Mouse (Mus musculus) heart, postnatal 0 days (tissue): ENCODE results near the gene Ppp1r15a. TPM values are rescaled to one million over a fixed set of nuclear protein-coding genes. Genes with fewer than 3 reads are reported as not detected.

Source experiments
- ATAC-seq: fragments of 200-750 bp; cut with Nextera tagmentation; 2 replicates; pipeline ENCODE4 v1.8.0; 2017; ENCODE audit warnings: low read depth, moderate number of reproducible peaks, moderate library complexity; ENCODE audit not compliant: insufficient read depth
- DNase-seq: peaks from one replicate; pipeline ENCODE4 v3.0.0-alpha.2; 2016; ENCODE audit warnings: low spot score
- H3K27ac ChIP-seq: fragments of 300-500 bp; sonication (generic); 2 replicates; pipeline ENCODE4 v1.5.1; 2014; ENCODE audit warnings: low read depth, mild to moderate bottlenecking
- H3K27me3 ChIP-seq: fragments of 300-500 bp; sonication (generic); 2 replicates; pipeline ENCODE4 v1.6.1; 2014; ENCODE audit warnings: low read length, mixed read lengths; ENCODE audit not compliant: control insufficient read depth, insufficient read depth
- H3K36me3 ChIP-seq: fragments of 300-500 bp; sonication (generic); replicated peaks from 2 replicates; pipeline ENCODE4 v1.6.1; 2014; ENCODE audit warnings: low read length, mixed read lengths; ENCODE audit not compliant: control insufficient read depth, insufficient read depth
- H3K4me1 ChIP-seq: fragments of 300-500 bp; sonication (generic); 2 replicates; pipeline ENCODE4 v1.6.1; 2014; ENCODE audit warnings: antibody characterized with exemption; ENCODE audit not compliant: control insufficient read depth, insufficient read depth
- H3K4me2 ChIP-seq: fragments of 300-500 bp; sonication (generic); 2 replicates; pipeline ENCODE4 v1.6.1; 2014; ENCODE audit warnings: low read depth, mild to moderate bottlenecking, low read length, moderate library complexity
- H3K4me3 ChIP-seq: fragments of 300-500 bp; sonication (generic); 2 replicates; pipeline ENCODE4 v1.5.1; 2014; ENCODE audit warnings: low read depth, low read length
- H3K9ac ChIP-seq: fragments of 300-500 bp; sonication (generic); replicated peaks from 2 replicates; pipeline ENCODE4 v1.6.1; 2014; ENCODE audit warnings: low read depth, low read length, mixed read lengths
- H3K9me3 ChIP-seq: fragments of 300-500 bp; sonication (generic); replicated peaks from 2 replicates; pipeline ENCODE4 v1.6.1; 2016; ENCODE audit warnings: low read length; ENCODE audit not compliant: control insufficient read depth
- CTCF ChIP-seq: IDR thresholded peaks from 2 replicates; pipeline ENCODE4 v1.5.1; 2016; ENCODE audit warnings: antibody characterized with exemption, control low read depth, low read depth
- EP300 ChIP-seq: IDR thresholded peaks from 2 replicates; pipeline ENCODE4 v1.6.1; 2016; ENCODE audit warnings: antibody characterized with exemption, low read depth
- WGBS: fragments of 180-500 bp; shearing (Covaris S2); extraction: QIAGEN DNeasy Blood & Tissue Kit; methylation state at CpG from one replicate; pipeline ENCODE4 v1.1.7; 2014; 5-methylcytosine and 5-hydroxymethylcytosine counted together
- polyA plus RNA-seq: library from polyadenylated mRNA; unstranded; fragments of >200 nt; fragmentation: Nextera tagmentation; extraction: Ambion mirVana; gene quantifications from 2 replicates; pipeline ENCODE4 v1.2.1, GENCODE M21; 2015
- total RNA-seq: library from RNA; depleted of rRNA; stranded (reverse); fragments of >200 nt; gene quantifications from 2 replicates; pipeline ENCODE4 v1.2.3, GENCODE M21; 2014; ENCODE audit warnings: low replicate concordance

Gene Ppp1r15a
- total and polyA plus RNA-seq, 2 experiments from 2014 or later: 10.6 to 22.8 TPM

DNA sequence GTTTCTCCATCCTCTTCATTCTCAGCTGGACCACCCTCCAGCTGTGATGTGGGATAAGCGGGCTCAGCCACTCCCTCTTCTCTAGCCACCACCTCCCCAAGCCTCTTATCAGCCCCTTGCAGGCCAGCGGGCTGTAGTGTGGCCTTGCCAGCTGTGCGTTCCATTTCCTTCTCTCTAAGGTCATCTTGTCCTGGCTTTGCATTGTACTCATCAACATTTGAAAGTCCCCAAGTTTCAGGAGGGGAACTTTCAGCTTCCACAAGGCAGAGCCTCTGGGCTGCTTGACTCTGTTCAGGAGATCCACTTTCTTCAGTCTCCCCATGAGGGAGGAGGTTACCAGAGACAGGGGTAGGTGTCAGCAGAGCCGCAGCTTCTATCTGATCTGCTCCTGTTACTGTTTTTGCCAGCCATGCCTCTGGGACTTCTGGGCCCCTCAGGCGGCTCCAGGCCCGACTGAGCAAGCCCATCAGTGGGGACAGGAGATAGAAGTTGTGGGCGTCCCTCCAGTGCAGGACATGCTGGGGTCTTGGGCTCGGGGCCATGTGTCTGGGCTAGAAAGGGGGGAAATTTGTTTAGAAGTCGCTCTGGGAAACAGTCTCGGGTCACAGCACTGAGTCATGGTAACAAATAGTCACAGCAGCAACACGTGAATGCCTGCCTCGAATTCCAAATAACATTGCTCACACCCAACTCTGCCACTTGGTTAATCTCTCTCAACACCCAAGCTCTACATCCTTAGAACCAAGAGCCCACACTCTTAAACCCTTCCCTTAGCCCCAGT lies 1.0 kb downstream of the Ppp1r15a start:
- Histone ChIP-seq H3K9me3 (no peaks in the 10 kb centered on the region), H3K4me2 (peak overlapping the region; percentile 74), H3K9ac (peak overlapping the region; percentile 85), H3K27ac (peak overlapping the region; percentile 97), H3K4me1 (peaks cover 36% of the 10 kb centered on the region), H3K36me3 (peaks cover 12% of the 10 kb centered on the region; the same call in 1 of the 2 replicates), H3K27me3 (no peaks in the 10 kb centered on the region), H3K4me3 (peak overlapping the region; percentile 76)
- ATAC-seq (peak; percentile 24), DNase-seq (peak; percentile 83)
- no peak for TF ChIP-seq CTCF
- no peak for TF ChIP-seq EP300
- WGBS: 4% methylated on average over 12 of the region's 12 CpGs

DNA sequence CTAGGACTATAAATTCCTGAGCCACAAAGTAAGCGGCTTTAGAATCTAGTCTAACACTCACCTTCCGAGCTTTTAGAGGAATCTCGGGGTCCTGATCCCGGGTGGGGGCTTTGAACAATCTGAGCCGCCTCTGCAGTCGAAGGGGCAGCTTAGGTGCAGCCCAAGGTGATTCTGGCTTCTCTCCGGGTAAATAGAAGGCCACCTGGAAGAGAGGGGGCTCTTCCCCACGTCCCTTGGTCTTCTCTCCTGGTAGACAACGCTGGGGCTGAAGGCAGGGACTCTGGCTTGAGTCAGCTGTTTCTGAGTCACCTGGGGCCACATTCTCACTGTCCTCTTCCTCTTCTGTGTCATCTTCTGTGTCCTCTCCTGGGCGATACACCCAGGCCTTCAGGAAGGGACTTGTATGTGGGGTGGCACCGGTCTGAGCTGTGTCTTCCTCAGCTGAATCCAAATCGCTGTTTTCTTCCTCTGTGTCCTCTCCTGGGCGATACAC lies 2.3 kb downstream of the Ppp1r15a start:
- H3K9ac ChIP-seq: peak overlapping the region; percentile 25; the same call in 1 of the 2 replicates
- ATAC-seq (no peak), DNase-seq (no peak)
- WGBS: 71% methylated on average over 13 of the region's 13 CpGs
- no peak for TF ChIP-seq EP300
- no peak for TF ChIP-seq CTCF
- peak overlapping the region; percentile 29 for H3K4me3 ChIP-seq
- H3K4me2 ChIP-seq: peak overlapping the region; percentile 57
- no peaks in the 10 kb centered on the region for H3K27me3 ChIP-seq
- peaks cover 12% of the 10 kb centered on the region; the same call in 1 of the 2 replicates for H3K36me3 ChIP-seq
- peaks cover 26% of the 10 kb centered on the region for H3K4me1 ChIP-seq
- H3K27ac ChIP-seq: no peak overlapping the region
- H3K9me3 ChIP-seq: no peaks in the 10 kb centered on the region

DNA sequence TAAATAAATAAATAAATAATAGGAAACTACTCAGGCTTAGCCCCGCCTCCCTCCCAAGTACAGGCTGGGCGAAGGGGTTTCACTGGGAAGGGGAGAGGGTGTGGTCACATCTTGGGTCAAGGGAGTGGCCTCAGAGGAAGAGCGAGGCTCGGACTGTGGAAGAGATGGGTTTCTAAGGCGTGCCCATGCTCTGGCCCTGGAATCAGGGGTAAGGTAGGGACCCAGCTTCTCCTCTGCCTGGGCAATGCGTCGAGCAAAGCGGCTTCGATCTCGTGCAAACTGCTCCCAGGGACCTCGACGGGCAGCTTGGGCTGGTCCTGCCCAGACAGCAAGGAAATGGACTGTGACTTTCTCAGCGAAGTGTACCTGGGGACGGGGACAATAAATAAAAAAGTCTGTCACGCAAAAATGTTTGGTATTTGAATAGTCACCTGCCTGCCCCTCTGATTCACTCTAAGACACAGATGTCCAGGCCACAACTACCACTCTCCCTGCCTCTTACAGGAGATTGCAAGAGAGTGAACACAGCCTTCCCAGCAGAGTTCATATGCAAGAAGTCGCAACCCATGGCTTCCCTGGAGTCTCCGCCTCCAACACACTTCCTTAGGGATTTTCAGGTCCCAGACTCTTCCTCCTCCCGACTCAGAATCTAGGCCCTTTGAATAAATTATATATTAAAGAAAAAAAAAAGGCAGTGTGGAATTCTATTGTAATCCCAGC lies 3.0 kb downstream of the Ppp1r15a start:
- no peak for ATAC-seq
- H3K4me2 ChIP-seq: peak overlapping the region; percentile 57
- 69% methylated on average over 18 of the region's 18 CpGs for WGBS
- H3K27ac ChIP-seq: no peak overlapping the region
- H3K4me3 ChIP-seq: peak overlapping the region; percentile 29
- no peak for DNase-seq
- peaks cover 26% of the 10 kb centered on the region for H3K4me1 ChIP-seq
- H3K9ac ChIP-seq: peak overlapping the region; percentile 25; the same call in 1 of the 2 replicates
- peaks cover 12% of the 10 kb centered on the region; the same call in 1 of the 2 replicates for H3K36me3 ChIP-seq
- no peaks in the 10 kb centered on the region for H3K27me3 ChIP-seq
- H3K9me3 ChIP-seq: no peaks in the 10 kb centered on the region
- TF ChIP-seq CTCF (no peak), EP300 (no peak)

DNA sequence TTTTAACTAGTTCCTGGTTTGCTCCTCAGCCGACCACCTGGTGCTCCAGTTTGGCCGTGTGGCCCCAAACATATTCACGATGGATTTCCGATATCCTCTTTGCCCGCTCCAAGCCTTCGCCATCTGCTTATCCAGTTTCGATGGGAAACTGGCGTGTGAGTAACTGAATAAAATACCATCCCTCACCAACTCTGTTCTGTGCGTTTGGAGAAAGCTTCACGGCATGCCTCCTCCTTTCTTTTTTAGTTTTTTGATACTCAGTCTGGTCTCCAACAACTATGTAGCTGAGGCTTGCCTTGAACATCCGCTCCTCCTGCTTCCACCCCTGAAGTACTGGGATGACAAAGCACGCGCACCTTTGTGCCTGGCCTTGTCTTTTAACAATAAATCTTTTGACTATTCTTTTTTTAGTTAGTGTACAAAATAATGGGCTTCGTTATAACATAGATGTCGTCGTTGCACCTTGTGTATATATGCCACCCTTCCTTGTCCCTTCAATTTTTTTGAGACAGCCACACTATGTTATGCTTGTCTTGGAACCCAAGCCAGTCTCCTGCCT lies 3.8 kb downstream of the Ppp1r15a start:
- 53% methylated on average over 16 of the region's 16 CpGs for WGBS
- no peak for DNase-seq
- H3K27me3 ChIP-seq: no peaks in the 10 kb centered on the region
- no peak for ATAC-seq
- H3K4me3 ChIP-seq: peak overlapping the region; percentile 50
- peak overlapping the region; percentile 69; the same call in 1 of the 2 replicates for H3K27ac ChIP-seq
- H3K9me3 ChIP-seq: no peaks in the 10 kb centered on the region
- H3K36me3 ChIP-seq: peaks cover 12% of the 10 kb centered on the region; the same call in 1 of the 2 replicates
- TF ChIP-seq EP300 (no peak), CTCF (no peak)
- H3K4me2 ChIP-seq: peak overlapping the region; percentile 60
- H3K9ac ChIP-seq: peak overlapping the region; percentile 38; the same call in 1 of the 2 replicates
- peaks cover 26% of the 10 kb centered on the region for H3K4me1 ChIP-seq

DNA sequence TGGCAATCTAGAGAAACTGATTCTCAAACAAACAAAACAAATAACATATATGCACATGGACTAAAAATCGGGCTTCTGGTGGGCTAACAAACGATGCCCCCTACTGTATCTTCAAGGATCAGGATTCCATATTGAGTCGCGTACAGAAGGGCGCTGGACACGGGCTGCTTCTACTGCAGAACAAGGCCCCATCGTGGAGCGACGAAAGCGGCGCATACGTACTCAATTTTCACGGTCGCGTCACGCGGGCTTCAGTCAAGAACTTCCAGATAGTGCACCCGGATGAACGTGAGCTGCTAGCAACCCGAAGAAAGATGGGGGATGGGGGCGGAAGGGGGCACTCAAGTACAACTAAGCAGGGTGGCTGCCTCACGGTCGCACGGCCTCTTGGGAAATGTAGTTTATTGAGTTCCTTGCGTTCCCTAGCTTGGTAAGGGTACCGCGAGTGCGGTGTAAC lies 4.3 kb downstream of the Ppp1r15a start:
- TF ChIP-seq CTCF (peak; percentile 12; the same call in 1 of the 2 replicates), EP300 (no peak)
- Histone ChIP-seq H3K4me2 (peak overlapping the region; percentile 60), H3K4me3 (peak overlapping the region; percentile 50), H3K27ac (peak overlapping the region; percentile 69), H3K9me3 (no peaks in the 10 kb centered on the region), H3K27me3 (no peaks in the 10 kb centered on the region), H3K36me3 (peaks cover 12% of the 10 kb centered on the region; the same call in 1 of the 2 replicates), H3K4me1 (peaks cover 26% of the 10 kb centered on the region), H3K9ac (peak overlapping the region; percentile 38)
- DNase-seq: peak; percentile 87
- under 1% methylated on average over 28 of the region's 28 CpGs for WGBS
- peak; percentile 27; the same call in 1 of the 2 replicates for ATAC-seq
